Mouse (Mus musculus): ENCODE measurements around the gene Cdh4.

DNA sequence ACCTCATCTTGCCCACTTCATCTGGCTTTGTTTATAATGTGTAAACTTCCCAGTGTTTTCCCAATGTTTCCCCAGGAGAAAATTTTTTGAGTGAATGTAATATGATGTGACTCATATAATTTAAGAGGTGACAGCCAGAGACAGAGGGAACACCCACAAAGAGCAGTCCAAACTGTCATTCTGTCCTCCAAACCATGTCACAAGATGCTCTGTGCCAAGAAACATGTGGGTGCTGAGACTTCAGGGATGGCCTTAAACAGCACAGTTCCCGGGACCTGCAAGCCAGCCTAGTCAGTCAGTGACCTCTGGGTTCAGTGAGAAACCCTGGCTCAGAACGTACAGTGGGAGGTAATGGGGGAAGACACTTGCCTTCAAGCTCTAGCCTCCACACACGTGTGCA is 247.5 kb downstream of the Cdh4 start:
- TF ChIP-seq CTCF (IDR thresholded peaks at IDR 0.05; ENCODE audit: borderline replicate concordance, insufficient read depth, low read length) (no peak), POLR2A (IDR thresholded peaks at IDR 0.05; ENCODE audit: low read depth, low read length) (no peak)

Measured in embryonic fibroblast, embryonic 13.5 days (primary cell).